Mouse (Mus musculus): Measurements from ENCODE around the gene Zfp143.
"Not testable (repeated sequence)": the region's sequence is repeated elsewhere in the genome, so short reads cannot be mapped to it uniquely, and the experiment has no call there.

Gene Zfp143

DNA sequence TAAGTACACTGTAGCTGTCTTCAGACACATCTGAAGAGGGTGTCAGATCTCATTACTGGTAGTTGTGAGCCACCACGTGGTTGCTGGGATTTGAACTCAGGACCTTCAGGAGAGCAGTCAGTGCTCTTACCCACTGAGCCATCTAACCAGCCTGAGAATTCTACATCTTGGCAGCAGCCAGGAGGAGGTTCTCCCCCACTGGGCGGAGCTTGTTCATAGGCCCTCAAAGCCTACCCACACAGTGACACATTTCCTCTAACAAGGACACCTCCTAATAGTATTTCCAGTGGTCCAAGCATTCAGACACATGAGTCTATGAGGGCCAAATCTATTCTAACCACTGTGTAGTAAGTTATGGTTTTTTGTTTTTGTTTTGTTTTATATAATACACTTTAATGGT is 67.5 kb downstream of the Zfp143 start:
- no peak for DNase-seq (ENCODE audit: extremely low read depth, low read depth, low spot score)

- DNase-seq (ENCODE audit: extremely low read depth, low read depth, low spot score) = not testable (repeated sequence)
Measured at GRCm38 (mm10) chr7:110132272-110132671, 71.3 kb downstream of the Zfp143 start.

DNA sequence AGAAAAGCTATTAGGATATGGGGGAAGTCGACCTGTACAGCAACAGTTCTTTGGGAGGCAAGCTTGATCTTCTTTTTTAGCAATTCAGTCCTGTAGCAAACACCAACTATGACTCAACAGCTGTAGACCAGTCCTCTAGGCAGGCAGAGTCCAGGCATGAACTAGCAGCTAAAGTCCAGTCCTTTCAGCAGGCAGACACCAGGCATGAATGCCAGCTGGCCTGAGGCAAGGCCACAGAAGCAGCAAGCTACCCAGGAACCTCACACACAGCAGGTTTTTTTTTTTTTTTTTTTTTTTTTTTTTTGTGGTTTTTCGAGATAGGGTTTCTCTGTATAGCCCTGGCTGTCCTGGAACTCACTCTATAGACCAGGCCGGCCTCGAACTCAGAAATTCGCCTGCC is 73.0 kb downstream of the Zfp143 start:
- no peak for DNase-seq (ENCODE audit: extremely low read depth, low read depth, low spot score)

DNA sequence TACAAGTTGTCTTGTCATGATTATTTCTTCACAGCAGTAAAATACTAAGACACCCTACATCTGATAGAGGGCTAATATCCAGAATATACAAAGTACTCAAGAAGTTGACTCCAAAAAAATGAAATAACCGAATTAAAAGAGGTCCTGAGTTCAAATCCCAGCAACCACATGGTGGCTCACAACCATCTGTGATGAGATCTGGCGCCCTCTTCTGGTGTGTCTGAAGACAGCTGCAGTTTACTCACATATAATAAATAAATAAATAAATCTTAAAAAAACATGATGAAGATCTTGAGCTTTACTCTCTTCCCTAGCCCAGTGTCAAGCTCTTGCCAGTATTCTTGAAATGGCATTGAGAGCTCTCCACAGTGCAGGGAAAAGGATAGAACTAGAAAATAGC is 77.5 kb downstream of the Zfp143 start:
- DNase-seq (ENCODE audit: extremely low read depth, low read depth, low spot score) = no peak

DNA sequence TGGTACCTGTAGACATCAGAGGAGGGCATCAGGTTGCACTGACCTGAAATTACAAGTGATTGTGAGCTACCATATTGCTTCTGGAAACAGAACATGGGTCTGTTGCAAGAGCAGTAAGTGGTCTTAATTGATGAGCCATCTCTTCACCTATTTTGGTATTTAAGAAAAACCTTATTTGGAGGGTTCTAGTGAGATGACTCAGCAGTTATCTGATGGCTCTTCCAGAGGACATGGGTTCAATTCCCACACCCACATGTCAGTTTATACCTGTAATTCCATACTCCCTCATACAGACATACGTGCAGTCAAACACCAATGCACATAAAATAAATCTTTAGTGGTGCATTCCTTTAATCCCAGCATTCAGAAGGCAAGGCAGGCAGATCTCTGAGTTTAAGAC is 82.8 kb downstream of the Zfp143 start:
- DNase-seq (ENCODE audit: extremely low read depth, low read depth, low spot score) = no peak

All from fat pad, adult 2 months (tissue).